Mouse (Mus musculus): ENCODE data around the gene Ehd1.

- no peak for TF ChIP-seq CTCF (IDR thresholded peaks at IDR 0.05; ENCODE audit: insufficient read depth, low read depth, low read length)
- no peak for TF ChIP-seq POLR2A (IDR thresholded peaks at IDR 0.05; ENCODE audit: insufficient read depth, low read depth, low read length)
Observed at GRCm38 (mm10) chr19:6297641-6298040, 21.1 kb downstream of the Ehd1 start.
